Mouse (Mus musculus): Measurements from ENCODE around the gene Comtd1. TPM values are rescaled to one million over a fixed set of nuclear protein-coding genes. Genes with fewer than 3 reads are reported as not detected.

Gene Comtd1
- total RNA-seq, 1 experiment from 2014 or later: 14.0 TPM

DNA sequence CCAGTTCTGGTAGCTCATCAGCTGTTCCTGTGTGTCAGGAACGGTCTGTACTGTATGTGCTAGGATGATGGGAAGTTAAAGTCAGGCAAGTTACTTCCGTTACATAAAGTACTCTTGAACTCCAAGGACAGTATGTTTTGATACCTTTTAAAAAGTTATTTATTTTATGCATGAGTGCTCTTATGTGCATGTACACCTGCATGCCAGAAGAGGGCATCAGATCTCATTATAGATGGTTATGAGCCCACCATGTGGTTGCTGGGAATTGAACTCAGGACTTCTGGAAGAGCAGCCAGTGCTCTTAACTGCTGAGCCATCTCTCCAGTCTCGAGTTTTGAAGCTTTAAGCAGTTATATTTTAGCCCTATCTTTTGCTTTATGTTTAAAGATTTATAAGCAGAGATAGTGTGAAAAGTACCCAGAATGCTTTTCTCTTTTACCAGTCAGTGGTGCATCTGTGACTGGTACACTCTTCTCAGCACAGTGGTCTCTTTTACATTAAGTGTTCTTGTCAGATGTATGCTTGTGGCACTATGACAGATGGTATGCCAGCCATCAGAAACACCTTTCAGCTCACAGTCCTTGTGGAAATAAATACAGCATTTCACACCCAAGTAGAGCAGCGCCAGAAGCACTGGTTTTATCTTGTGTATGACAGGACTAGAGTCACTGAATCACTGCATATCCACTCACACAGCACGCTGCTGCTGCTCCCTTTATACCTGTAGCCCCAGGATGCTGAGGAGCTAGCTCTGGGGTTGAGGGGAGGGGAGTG lies 6.8 kb downstream of the Comtd1 start:
- no peak for ATAC-seq (replicated peaks; ENCODE audit: low read depth, poor library complexity, severe bottlenecking)

DNA sequence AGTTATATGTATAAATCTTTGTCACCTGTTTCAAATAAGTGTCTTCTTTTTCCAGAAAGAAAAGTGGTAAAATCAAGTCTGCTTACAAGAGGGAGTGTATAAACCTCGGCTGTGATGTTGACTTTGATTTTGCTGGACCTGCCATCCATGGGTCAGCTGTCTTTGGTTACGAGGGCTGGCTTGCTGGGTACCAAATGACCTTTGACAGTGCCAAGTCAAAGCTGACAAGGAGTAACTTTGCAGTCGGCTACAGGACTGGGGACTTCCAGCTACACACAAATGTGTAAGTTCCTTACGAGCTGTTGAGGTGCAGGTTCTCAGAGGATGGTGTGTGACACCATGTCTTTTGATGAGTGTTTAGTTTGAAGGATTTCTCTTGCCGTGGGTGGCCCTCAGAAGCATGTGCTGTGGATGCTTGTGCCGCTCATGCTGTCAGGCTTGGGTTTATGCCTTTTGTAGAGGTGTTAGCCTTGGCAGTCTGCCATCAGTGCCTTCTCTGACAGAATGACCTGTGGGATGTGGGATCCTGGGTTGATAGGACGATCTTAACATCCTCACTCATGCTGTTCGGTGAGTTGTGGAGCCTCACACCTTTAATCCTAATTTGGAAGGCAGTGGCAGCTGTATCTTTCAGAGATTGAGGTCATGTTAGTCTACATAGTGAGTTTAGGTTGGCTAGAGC lies 10.3 kb downstream of the Comtd1 start:
- no peak for ATAC-seq (replicated peaks; ENCODE audit: low read depth, poor library complexity, severe bottlenecking)

DNA sequence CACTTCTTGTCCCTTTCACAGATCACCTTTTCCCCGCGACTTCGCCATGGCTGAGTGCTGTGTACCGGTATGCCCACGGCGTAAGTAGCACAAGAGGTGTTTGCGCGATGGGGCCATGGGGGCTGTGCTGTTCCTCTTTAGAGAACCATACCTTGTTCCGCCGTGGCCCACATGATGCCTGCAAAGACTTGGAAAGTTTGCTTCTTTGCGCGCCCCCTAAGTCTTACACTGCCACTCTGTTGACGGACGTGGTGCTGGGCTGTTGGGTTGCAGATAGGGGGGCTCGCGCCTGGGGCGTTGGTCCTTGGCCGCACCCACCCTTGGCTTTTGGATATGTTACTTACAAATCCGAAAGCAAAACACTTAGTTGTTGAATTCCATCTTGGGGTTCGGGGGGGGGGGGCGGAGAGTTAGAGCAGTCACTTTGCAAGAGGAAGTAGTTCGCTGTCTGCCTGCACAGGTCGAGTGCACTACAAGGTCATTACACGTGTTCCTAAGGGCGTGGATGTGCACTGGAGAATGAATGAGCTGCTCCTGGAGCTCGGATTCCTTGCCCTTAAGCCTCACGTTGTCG lies 16.9 kb downstream of the Comtd1 start:
- peak; percentile 36; the same call in 1 of the 2 replicates for ATAC-seq (replicated peaks; ENCODE audit: low read depth, poor library complexity, severe bottlenecking)

DNA sequence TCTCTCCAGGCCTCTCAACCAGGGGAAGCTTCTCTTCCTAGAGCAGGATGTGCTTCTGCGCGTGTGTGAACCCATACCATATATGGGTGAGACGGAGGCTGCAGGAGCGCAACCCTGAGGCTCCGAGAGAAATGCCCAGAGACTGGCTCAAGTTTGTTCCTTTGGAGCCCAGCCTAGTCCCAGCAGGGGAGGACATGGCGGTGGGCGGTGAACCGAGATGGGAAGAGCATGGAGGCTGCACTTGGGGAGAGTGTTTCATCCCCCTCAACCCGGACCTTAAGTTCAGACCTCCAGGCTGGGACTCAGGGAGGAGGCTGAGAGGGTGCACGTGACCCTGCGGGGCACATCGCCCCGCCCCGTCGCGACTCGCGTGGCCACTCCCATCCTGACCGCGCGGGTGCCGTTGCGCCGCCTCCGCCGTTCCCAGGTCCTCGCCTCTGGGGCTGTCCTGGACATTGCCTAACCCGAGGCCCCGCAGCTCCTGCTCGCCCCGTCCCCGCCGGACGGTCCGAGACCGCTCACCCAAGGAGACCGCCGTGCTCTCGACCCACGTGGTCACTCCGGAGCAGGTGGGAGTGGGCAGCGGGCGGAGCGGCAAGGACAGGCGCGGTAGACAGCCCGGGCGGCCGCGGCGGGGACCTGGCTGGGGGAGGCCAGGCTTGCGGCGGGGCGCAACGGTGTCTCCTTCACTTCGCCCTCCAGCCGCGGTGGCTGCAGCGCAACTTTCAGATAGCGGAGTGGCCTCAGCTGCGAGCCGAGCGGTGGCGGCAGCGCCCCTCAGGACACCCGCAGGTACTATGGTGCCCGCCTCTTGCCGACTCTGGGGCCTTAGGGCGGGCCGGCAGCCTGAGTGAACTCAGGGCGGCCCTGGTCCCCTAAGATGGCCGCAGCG lies 17.7 kb downstream of the Comtd1 start:
- ATAC-seq (replicated peaks; ENCODE audit: low read depth, poor library complexity, severe bottlenecking): peak; percentile 87

DNA sequence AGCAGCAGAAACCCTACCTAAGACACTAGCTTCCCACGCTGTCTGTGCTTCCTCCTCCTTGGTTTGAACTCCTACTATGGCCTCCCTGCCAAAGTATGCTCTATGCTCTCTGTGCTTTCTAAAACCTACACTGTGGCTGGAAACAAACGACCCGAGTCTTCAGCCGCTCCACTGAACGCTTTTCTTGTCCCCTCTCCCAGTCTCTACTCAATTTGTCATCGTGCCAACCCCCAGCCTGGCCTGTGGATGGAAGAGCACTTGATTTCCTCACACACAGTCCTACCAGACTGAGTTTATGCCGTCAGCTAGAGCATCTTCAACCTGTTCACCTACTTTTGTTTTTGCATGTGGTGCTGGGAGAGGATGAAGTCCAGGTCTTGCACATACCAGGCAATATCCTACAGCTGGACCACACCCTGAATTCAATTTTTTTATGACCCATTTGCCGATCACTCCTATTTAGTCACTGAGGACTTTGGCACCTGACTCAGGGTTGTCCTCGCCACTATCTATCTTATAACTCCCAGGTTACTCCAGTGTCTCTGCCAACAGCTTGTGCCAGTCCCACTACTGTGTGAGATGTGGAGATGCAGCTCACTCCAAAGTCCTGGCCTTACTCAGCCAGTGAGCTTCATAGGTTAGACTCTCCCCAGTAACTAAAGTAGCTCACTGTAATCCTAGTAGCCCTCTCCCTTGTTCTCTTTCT lies 22.8 kb downstream of the Comtd1 start:
- no peak for ATAC-seq (replicated peaks; ENCODE audit: low read depth, poor library complexity, severe bottlenecking)

DNA sequence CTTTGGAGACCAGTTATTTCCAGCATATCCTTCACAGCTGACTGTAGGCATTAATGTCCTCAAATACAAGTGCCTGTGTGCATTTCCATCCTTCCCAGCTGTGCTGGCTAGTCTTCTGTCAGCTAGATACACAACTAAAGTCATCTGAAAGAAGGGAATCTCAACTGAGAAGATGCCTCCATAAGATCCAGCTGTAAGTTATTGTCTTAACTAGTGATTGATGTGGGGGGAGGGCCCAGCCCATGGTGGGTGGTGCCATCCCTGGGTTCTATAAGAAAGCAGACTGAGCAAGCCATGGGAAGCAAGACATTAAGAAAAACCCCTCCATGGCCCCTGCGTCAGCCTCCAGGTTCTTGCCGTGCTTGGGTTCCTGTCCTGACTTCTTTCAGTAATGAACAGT lies 23.8 kb downstream of the Comtd1 start, which contains the start of gene Vdac2:
Gene Vdac2 (plus strand): TSS at position 301 of the 400 bp plus-strand sequence.
- ATAC-seq (replicated peaks; ENCODE audit: low read depth, poor library complexity, severe bottlenecking): no peak

DNA sequence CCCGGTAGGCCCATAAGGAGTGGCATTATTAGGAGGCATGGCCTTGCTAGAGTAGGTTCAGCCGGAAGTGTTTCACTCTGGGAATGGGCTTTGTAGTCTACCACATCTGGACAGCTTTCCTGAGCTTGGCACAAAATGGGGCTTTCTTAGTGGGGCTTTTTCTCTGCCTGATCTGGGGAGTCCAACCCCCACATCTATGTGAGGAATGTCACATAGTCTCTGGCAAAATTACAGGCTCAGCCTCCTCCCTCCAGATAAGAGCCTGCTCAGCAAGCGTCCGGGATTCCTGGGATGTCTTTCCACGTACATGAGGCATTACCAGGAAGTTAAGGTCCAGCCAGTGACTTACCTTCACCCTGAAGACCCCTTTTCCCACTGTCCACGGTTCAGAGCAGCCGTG lies 24.9 kb downstream of the Comtd1 start:
- ATAC-seq (replicated peaks; ENCODE audit: low read depth, poor library complexity, severe bottlenecking): no peak

DNA sequence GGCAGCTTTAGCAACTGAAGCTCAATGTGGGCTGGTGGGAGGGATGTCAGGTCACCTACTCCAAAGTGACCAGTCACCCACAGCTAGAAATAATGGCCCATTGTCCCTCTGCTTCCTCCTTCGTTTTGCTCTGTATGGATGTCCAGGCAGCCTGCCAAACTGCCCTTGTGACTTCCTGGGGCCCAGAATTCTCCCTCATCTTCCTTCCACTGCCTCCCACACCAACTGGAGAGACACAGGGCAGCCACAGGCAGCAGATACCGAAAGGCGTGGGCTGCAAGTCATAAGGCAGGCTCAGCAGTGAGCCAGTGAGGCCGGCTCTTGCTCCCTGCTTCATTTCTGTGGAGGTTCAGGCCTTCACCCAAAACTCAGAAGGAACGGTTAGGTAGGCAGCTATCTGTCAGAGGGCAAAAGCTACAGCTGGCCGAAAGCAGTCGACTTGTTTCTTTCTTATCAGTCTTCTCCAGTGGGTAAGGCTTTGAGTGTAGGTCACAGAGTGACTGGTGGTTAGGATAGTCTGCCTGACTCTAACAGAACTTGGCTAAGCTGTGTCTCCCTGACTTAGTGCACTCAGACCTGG lies 25.9 kb downstream of the Comtd1 start:
- peak; percentile 86 for ATAC-seq (replicated peaks; ENCODE audit: low read depth, poor library complexity, severe bottlenecking)

DNA sequence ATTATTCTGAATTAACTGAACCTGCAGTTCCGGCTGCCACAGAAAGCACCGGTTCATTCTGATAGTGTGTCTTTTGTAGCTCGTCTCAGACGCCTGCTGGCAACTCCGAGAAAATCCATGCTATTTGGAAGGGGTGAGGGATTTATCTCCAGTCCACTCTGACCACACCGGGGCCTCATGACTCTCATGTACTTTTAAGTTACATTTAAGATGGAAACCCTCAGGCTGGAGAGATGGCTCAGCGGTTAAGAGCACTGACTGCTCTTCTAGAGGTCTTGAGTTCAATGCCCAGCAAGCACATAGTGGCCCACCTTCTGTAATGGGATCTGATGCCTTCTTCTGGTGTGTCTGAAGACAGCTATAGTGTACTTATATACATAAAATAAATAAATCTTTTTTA lies 26.5 kb downstream of the Comtd1 start:
- no peak for ATAC-seq (replicated peaks; ENCODE audit: low read depth, poor library complexity, severe bottlenecking)

DNA sequence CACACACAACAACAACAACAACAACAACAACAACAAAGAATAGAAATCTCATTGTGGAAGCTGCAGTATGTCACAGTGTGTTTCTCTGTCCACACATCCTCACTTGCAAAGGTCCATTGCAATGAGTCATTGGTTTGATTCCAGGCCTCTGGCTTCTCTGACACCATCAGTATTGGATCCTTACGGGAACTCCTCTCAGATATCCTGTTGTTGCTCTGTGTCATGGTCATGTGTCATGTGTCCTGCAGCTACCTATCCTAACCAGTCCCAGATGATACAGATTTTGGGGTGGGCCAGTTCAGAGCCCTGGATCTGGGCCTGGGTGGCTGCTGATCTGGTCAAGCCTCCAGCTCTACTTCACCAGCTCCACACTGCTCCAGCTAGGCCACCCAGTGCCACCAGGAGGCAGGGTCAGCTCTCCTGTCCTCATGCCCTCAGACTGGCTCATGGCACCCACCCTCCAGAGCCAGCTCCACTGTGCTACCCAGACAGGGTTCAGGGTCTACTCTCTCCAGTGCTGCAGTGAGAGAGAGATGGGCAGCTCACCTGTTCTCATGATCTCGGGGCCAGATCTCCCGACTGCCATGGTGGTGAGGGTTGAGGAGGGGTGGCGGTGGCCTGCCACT lies 27.8 kb downstream of the Comtd1 start:
- ATAC-seq (replicated peaks; ENCODE audit: low read depth, poor library complexity, severe bottlenecking): no peak; the same call in 1 of the 2 replicates

DNA sequence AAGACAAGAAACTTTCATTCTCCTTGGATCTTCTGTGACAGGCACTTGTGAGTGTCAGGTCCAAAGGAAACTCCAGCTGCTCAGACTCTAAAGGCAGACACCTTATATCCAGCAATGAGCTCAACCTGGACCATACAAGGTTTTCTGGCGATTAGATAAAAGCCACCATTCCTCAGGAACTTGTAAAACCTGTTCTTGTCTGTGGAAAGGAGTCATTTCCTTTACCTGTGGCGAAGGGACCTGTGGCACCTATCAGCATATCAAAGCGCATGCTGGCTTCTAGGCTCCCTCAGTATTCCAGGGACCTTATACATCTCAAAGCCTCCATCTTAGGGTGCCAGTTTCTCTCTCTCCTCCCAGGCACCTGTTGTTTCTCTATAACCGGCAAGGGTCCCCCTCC lies 31.3 kb downstream of the Comtd1 start:
- ATAC-seq (replicated peaks; ENCODE audit: low read depth, poor library complexity, severe bottlenecking): no peak

DNA sequence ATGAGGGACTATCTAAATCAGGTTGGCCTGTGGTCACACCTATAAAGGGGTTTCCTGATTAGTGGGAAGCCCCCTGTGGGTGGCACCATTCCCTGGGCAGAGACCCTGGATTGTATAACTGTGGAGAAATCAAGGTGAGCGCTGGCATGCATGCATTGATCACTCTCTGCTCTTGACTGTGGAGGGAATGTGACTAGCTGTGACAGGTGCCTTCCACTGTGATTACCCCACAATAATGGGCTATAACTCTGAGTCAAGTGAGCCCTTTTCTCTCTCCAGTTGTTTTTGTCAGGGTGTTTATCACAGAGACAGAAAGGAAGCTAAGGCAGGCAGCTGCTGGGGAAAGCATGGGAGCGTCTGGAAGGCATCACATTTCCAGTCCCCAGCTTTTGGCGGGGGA lies 32.5 kb downstream of the Comtd1 start:
- no peak for ATAC-seq (replicated peaks; ENCODE audit: low read depth, poor library complexity, severe bottlenecking)

DNA sequence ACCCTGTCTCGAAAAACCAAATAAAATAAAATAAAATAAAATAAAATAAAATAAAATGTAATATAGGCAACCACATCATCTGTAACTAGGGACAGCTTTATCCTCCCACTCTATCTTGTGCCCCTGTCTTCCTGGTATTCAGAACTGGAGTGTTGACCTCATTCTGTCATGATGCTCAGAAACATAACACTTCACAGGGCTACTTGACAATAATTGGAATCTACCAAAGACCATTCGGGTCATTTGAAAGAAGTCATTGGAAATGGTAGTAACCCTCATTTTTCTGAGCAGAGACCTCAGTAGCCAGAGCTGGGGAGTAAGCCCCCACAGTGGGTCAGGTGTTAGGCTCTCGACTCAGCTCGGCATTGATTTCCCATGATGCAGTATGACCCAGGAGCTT lies 34.2 kb downstream of the Comtd1 start:
- no peak for ATAC-seq (replicated peaks; ENCODE audit: low read depth, poor library complexity, severe bottlenecking)

DNA sequence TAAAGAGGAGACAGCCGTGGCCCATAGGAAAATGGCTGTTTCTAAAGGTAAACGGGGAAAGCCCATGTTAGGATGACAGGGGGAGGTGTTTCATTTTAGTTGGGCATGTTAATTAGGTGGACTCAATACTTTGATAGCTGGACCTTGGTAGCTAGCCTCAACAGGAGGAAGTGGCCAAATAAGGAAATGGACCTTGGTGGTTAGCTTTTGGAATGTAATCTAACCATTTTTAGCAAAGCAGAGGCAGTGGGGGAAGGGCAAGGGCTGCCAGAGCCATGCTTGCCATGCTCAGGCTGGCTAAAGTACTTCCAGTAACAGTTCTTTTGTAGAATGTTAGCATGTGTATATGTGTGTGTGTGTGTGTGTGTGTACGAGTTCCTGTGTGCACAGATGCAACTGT lies 34.9 kb downstream of the Comtd1 start:
- ATAC-seq (replicated peaks; ENCODE audit: low read depth, poor library complexity, severe bottlenecking): no peak

DNA sequence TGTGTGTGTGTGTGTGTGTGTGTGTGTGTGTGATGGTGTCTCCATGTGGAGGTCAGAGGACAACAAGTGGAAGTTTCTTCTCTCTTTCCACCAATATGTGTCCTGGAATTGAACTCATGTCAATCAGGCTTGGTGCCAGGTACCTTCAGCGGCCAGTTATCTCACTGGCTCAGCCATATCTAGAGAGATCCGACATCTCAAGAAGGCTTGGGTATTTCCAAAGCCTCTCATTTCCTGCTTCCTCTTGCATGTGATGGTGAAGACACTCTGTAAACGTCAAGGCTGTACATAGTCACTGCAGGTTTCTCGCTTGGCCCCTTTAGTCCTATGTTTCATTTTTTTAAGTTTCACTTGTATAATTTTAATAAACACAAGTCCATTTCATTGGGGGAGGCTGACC lies 35.6 kb downstream of the Comtd1 start:
- ATAC-seq (replicated peaks; ENCODE audit: low read depth, poor library complexity, severe bottlenecking): 0 out of 2 replicates have a peak, but pooled peaks have one; percentile 9

DNA sequence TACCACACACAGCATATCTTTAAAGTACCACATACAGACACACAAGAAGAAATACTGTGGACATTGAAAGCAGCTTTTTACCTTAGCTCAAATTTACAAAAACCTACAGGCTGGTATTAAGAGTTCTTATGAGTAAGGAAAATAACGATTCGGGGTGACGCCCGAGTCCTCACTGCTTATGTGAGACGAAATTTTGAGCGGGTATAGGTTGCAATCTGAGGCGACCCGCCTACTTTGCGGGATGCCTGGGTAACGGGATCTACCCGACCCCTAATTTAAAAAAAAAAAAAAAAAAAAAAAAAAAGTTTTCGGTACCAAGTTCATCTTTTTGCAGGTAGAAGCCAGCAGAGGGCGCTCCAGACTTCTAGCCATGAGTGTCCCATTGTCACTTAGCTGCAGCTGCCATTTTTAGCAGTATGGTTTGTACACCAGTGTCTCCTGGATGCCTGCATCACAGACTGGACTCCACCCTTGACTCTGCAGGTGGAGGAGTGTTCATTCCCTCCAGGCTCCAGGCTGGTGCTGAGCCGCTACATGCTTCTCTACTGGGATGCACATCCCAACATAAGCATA lies 36.1 kb downstream of the Comtd1 start:
- ATAC-seq (replicated peaks; ENCODE audit: low read depth, poor library complexity, severe bottlenecking): peak; percentile 72

DNA sequence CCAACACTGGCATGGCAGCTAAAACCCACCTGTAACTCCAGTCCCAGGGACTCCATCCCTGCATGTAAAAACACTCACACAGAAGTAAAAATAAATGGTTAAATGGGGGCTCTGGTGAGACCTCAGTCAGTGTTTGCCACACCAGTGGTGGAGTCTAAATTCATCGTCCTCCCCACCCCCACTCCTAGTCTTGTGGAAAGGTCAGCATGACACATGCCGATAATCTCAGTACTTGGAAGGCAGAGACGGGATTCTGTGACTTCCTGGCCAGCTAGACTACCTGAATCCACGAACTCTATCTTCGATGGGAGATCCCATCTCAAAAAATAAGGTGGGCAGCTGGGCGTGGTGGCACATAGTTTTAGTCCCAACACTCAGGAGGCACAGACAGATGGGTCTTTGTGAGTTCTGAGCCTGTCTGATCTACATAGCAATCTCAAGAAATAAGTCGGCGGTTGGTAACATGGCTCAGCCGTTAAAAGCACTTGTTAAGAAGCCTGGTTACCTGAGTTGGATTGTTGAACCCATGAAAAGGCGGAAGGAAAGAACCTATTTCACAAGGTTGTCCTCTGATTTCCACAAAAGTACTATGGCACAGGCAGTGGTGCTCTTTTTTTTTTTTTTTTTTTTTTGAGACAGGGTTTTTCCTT lies 36.9 kb downstream of the Comtd1 start:
- no peak for ATAC-seq (replicated peaks; ENCODE audit: low read depth, poor library complexity, severe bottlenecking)

DNA sequence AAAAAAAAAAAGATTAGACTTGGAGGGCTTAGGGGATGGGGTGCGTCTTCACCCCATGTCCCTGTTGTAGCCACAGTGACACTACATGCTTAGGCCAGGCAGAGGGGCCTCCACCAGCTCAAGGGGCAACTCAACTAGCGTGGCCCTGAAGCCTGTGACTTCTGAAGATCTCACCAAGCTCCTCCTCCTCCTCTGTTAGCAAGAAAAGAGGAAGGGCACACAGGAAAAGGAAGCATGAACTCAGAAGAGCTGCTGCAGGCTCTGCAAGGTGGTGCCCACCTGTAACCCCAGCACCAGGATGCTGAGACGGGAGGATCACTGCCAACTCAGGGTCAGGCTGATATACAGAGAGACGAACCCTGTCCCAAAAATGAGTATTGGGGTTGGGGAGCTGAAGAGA lies 37.5 kb downstream of the Comtd1 start:
- peak; percentile 59 for ATAC-seq (replicated peaks; ENCODE audit: low read depth, poor library complexity, severe bottlenecking)
